Mouse (Mus musculus): ENCODE results near the gene Map2k5.

DNA sequence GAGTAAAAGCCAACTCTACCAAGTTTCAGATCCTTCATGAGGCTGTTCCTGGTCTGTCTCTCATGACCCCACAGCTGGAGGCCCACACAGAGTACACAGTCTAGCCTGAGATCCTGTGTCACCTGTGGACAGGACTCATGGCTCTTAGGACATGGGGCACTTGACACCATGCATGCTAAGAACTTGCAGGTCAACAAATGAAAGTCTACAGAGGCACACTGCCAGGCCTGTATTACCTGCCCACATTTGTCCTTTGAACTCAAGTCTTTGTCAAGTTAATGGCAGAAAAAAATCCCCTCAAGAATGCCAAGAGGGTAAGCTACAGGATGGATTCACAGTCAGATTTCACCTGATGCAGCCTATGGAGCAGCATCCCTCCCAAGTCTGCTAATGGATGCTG is 62.5 kb downstream of the Map2k5 start:
- TF ChIP-seq CTCF (IDR thresholded peaks at IDR 0.05; ENCODE audit: borderline replicate concordance, extremely low read depth, insufficient read depth, insufficient read length) (no peak), POLR2A (IDR thresholded peaks at IDR 0.05; ENCODE audit: borderline replicate concordance, extremely low read depth, insufficient read depth, insufficient read length, poor library complexity, severe bottlenecking) (no peak)

All from brain, embryonic 14.5 days (tissue).